Mouse (Mus musculus): Measurements from ENCODE around the gene Rmdn3. TPM values are rescaled to one million over a fixed set of nuclear protein-coding genes. Genes with fewer than 3 reads are reported as not detected.
A peak's percentile ranks its signal among the peaks of the same experiment; 100 is the strongest.

Rmdn3 gene
- polyA plus RNA-seq, 1 experiment from 2014 or later: 42.9 TPM

GRCm38 (mm10) chr2:119146435-119146834 is 10.4 kb downstream of the Rmdn3 start:
- no peak for ATAC-seq (ENCODE audit: insufficient read depth, low FRiP score)
- H3K27ac ChIP-seq (ENCODE audit: low read length): no peak overlapping the region
- H3K4me2 ChIP-seq (ENCODE audit: low read depth, low read length): no peak overlapping the region
- no peak overlapping the region for H3K9ac ChIP-seq (ENCODE audit: low read length)
- H3K36me3 ChIP-seq (ENCODE audit: control insufficient read depth, insufficient read depth, low read length): peaks cover 21% of the 10 kb centered on the region
- no peaks in the 10 kb centered on the region for H3K27me3 ChIP-seq (ENCODE audit: control insufficient read depth, insufficient read depth, low read length)
- WGBS: 85% methylated on average over 6 of the region's 6 CpGs
- H3K4me1 ChIP-seq (ENCODE audit: control insufficient read depth, insufficient read depth, low read length): no peaks in the 10 kb centered on the region
- no peaks in the 10 kb centered on the region for H3K9me3 ChIP-seq (replicated peaks; ENCODE audit: control insufficient read depth, low read length)
- no peak overlapping the region for H3K4me3 ChIP-seq (replicated peaks; ENCODE audit: low read length)

GRCm38 (mm10) chr2:119145199-119145598 is 11.6 kb downstream of the Rmdn3 start:
- no peak overlapping the region for H3K4me2 ChIP-seq (ENCODE audit: low read depth, low read length)
- H3K27me3 ChIP-seq (ENCODE audit: control insufficient read depth, insufficient read depth, low read length): no peaks in the 10 kb centered on the region
- WGBS: 96% methylated on average over 2 of the region's 2 CpGs
- no peaks in the 10 kb centered on the region for H3K9me3 ChIP-seq (replicated peaks; ENCODE audit: control insufficient read depth, low read length)
- no peak overlapping the region for H3K4me3 ChIP-seq (replicated peaks; ENCODE audit: low read length)
- no peak overlapping the region for H3K9ac ChIP-seq (ENCODE audit: low read length)
- peaks cover 22% of the 10 kb centered on the region for H3K36me3 ChIP-seq (ENCODE audit: control insufficient read depth, insufficient read depth, low read length)
- no peak for ATAC-seq (ENCODE audit: insufficient read depth, low FRiP score)
- no peaks in the 10 kb centered on the region for H3K4me1 ChIP-seq (ENCODE audit: control insufficient read depth, insufficient read depth, low read length)
- H3K27ac ChIP-seq (ENCODE audit: low read length): no peak overlapping the region

- H3K9me3 ChIP-seq (replicated peaks; ENCODE audit: control insufficient read depth, low read length): no peaks in the 10 kb centered on the region
- H3K4me2 ChIP-seq (ENCODE audit: low read depth, low read length): no peak overlapping the region
- H3K9ac ChIP-seq (ENCODE audit: low read length): no peak overlapping the region
- no peaks in the 10 kb centered on the region for H3K27me3 ChIP-seq (ENCODE audit: control insufficient read depth, insufficient read depth, low read length)
- H3K36me3 ChIP-seq (ENCODE audit: control insufficient read depth, insufficient read depth, low read length): peaks cover 10% of the 10 kb centered on the region
- no peak for ATAC-seq (ENCODE audit: insufficient read depth, low FRiP score)
- no peak overlapping the region for H3K4me3 ChIP-seq (replicated peaks; ENCODE audit: low read length)
- no peak overlapping the region for H3K27ac ChIP-seq (ENCODE audit: low read length)
- 75% methylated on average over 5 of the region's 5 CpGs for WGBS
- H3K4me1 ChIP-seq (ENCODE audit: control insufficient read depth, insufficient read depth, low read length): no peaks in the 10 kb centered on the region
These were observed 20.4 kb downstream of the Rmdn3 start for GRCm38 (mm10) chr2:119136346-119136898.

- Histone ChIP-seq H3K36me3 (ENCODE audit: control insufficient read depth, insufficient read depth, low read length) (no peaks in the 10 kb centered on the region), H3K9ac (ENCODE audit: low read length) (peak overlapping the region; percentile 82), H3K27ac (ENCODE audit: low read length) (no peak overlapping the region), H3K9me3 (replicated peaks; ENCODE audit: control insufficient read depth, low read length) (no peaks in the 10 kb centered on the region), H3K27me3 (ENCODE audit: control insufficient read depth, insufficient read depth, low read length) (no peaks in the 10 kb centered on the region), H3K4me3 (replicated peaks; ENCODE audit: low read length) (peak overlapping the region; percentile 76), H3K4me2 (ENCODE audit: low read depth, low read length) (peak overlapping the region; percentile 84), H3K4me1 (ENCODE audit: control insufficient read depth, insufficient read depth, low read length) (peaks cover 13% of the 10 kb centered on the region)
- WGBS: 8% methylated on average over 20 of the region's 20 CpGs
- ATAC-seq (ENCODE audit: insufficient read depth, low FRiP score): peak; percentile 1; the same call in 1 of the 2 replicates
These were observed 43.5 kb downstream of the Rmdn3 start for GRCm38 (mm10) chr2:119113121-119113925.

- under 1% methylated on average over 51 of the region's 51 CpGs for WGBS
- H3K27me3 ChIP-seq (ENCODE audit: control insufficient read depth, insufficient read depth, low read length): no peaks in the 10 kb centered on the region
- peak within 1 kb of the TSS; percentile 82 for H3K9ac ChIP-seq (ENCODE audit: low read length)
- H3K4me3 ChIP-seq (replicated peaks; ENCODE audit: low read length): peak within 1 kb of the TSS; percentile 76
- no peaks in the 10 kb centered on the region for H3K9me3 ChIP-seq (replicated peaks; ENCODE audit: control insufficient read depth, low read length)
- peaks cover 13% of the 10 kb centered on the region for H3K4me1 ChIP-seq (ENCODE audit: control insufficient read depth, insufficient read depth, low read length)
- ATAC-seq (ENCODE audit: insufficient read depth, low FRiP score): peak; percentile 95
- peak within 1 kb of the TSS; percentile 84 for H3K4me2 ChIP-seq (ENCODE audit: low read depth, low read length)
- H3K36me3 ChIP-seq (ENCODE audit: control insufficient read depth, insufficient read depth, low read length): no peaks in the 10 kb centered on the region
- H3K27ac ChIP-seq (ENCODE audit: low read length): peak within 1 kb of the TSS; percentile 95
These were observed 44.3 kb downstream of the Rmdn3 start, which contains the start of gene Rad51 for GRCm38 (mm10) chr2:119112438-119113112. Rad51 (plus strand) TSS chr2:119112793.

GRCm38 (mm10) chr2:119111060-119111459 is 45.8 kb downstream of the Rmdn3 start:
- Histone ChIP-seq H3K9ac (ENCODE audit: low read length) (no peak overlapping the region), H3K9me3 (replicated peaks; ENCODE audit: control insufficient read depth, low read length) (no peaks in the 10 kb centered on the region), H3K4me3 (replicated peaks; ENCODE audit: low read length) (no peak overlapping the region), H3K27ac (ENCODE audit: low read length) (no peak overlapping the region), H3K36me3 (ENCODE audit: control insufficient read depth, insufficient read depth, low read length) (no peaks in the 10 kb centered on the region), H3K4me1 (ENCODE audit: control insufficient read depth, insufficient read depth, low read length) (peaks cover 13% of the 10 kb centered on the region), H3K4me2 (ENCODE audit: low read depth, low read length) (no peak overlapping the region), H3K27me3 (ENCODE audit: control insufficient read depth, insufficient read depth, low read length) (no peaks in the 10 kb centered on the region)
- 75% methylated on average over 3 of the region's 3 CpGs for WGBS
- ATAC-seq (ENCODE audit: insufficient read depth, low FRiP score): no peak

GRCm38 (mm10) chr2:119108554-119108953 is 48.3 kb downstream of the Rmdn3 start:
- Histone ChIP-seq H3K4me2 (ENCODE audit: low read depth, low read length) (no peak overlapping the region), H3K27me3 (ENCODE audit: control insufficient read depth, insufficient read depth, low read length) (no peaks in the 10 kb centered on the region), H3K9ac (ENCODE audit: low read length) (no peak overlapping the region), H3K36me3 (ENCODE audit: control insufficient read depth, insufficient read depth, low read length) (no peaks in the 10 kb centered on the region), H3K27ac (ENCODE audit: low read length) (no peak overlapping the region), H3K4me1 (ENCODE audit: control insufficient read depth, insufficient read depth, low read length) (peaks cover 6% of the 10 kb centered on the region), H3K9me3 (replicated peaks; ENCODE audit: control insufficient read depth, low read length) (no peaks in the 10 kb centered on the region), H3K4me3 (replicated peaks; ENCODE audit: low read length) (no peak overlapping the region)
- 43% methylated on average over 4 of the region's 4 CpGs for WGBS
- no peak for ATAC-seq (ENCODE audit: insufficient read depth, low FRiP score)

GRCm38 (mm10) chr2:119106583-119106982 is 50.3 kb downstream of the Rmdn3 start:
- 75% methylated on average over 5 of the region's 5 CpGs for WGBS
- no peaks in the 10 kb centered on the region for H3K27me3 ChIP-seq (ENCODE audit: control insufficient read depth, insufficient read depth, low read length)
- H3K36me3 ChIP-seq (ENCODE audit: control insufficient read depth, insufficient read depth, low read length): no peaks in the 10 kb centered on the region
- no peaks in the 10 kb centered on the region for H3K9me3 ChIP-seq (replicated peaks; ENCODE audit: control insufficient read depth, low read length)
- ATAC-seq (ENCODE audit: insufficient read depth, low FRiP score): no peak
- no peak overlapping the region for H3K4me2 ChIP-seq (ENCODE audit: low read depth, low read length)
- no peak overlapping the region for H3K4me3 ChIP-seq (replicated peaks; ENCODE audit: low read length)
- H3K27ac ChIP-seq (ENCODE audit: low read length): no peak overlapping the region
- H3K9ac ChIP-seq (ENCODE audit: low read length): no peak overlapping the region
- H3K4me1 ChIP-seq (ENCODE audit: control insufficient read depth, insufficient read depth, low read length): no peaks in the 10 kb centered on the region

GRCm38 (mm10) chr2:119101552-119101951 is 55.3 kb downstream of the Rmdn3 start:
- no peaks in the 10 kb centered on the region for H3K9me3 ChIP-seq (replicated peaks; ENCODE audit: control insufficient read depth, low read length)
- no peak overlapping the region for H3K27ac ChIP-seq (ENCODE audit: low read length)
- H3K4me1 ChIP-seq (ENCODE audit: control insufficient read depth, insufficient read depth, low read length): no peaks in the 10 kb centered on the region
- peaks cover 10% of the 10 kb centered on the region; the same call in 1 of the 2 replicates for H3K36me3 ChIP-seq (ENCODE audit: control insufficient read depth, insufficient read depth, low read length)
- H3K9ac ChIP-seq (ENCODE audit: low read length): no peak overlapping the region
- ATAC-seq (ENCODE audit: insufficient read depth, low FRiP score): no peak
- H3K4me2 ChIP-seq (ENCODE audit: low read depth, low read length): no peak overlapping the region
- H3K4me3 ChIP-seq (replicated peaks; ENCODE audit: low read length): no peak overlapping the region
- no peaks in the 10 kb centered on the region for H3K27me3 ChIP-seq (ENCODE audit: control insufficient read depth, insufficient read depth, low read length)
